Mouse (Mus musculus): ENCODE data around the gene Kctd21. TPM values are rescaled to one million over a fixed set of nuclear protein-coding genes. Genes with fewer than 3 reads are reported as not detected.

Gene Kctd21
- polyA plus RNA-seq, 1 experiment: 3.0 TPM

GRCm38 (mm10) chr7:97306813-97307212, 25.3 kb upstream of the Kctd21 start:
- TF ChIP-seq EP300 (IDR thresholded peaks at IDR 0.05; ENCODE audit: insufficient read depth, low read depth, low read length) (no peak), POLR2A (IDR thresholded peaks at IDR 0.05; ENCODE audit: insufficient read depth, low read length) (no peak), CTCF (IDR thresholded peaks at IDR 0.05; ENCODE audit: low read depth, low read length) (no peak)
- no peaks in the 10 kb centered on the region for H3K36me3 ChIP-seq (ENCODE audit: control insufficient read depth, insufficient read depth, low read length, poor library complexity, severe bottlenecking)
- no peak overlapping the region for H3K27ac ChIP-seq (ENCODE audit: insufficient read depth, low read length)
- no peaks in the 10 kb centered on the region for H3K4me1 ChIP-seq (ENCODE audit: control insufficient read depth, insufficient read depth, low read length)
- no peak overlapping the region for H3K4me3 ChIP-seq (ENCODE audit: low read depth, low read length)
- H3K9me3 ChIP-seq (replicated peaks; ENCODE audit: control insufficient read depth, insufficient read depth, low read length, poor library complexity, severe bottlenecking): no peaks in the 10 kb centered on the region
- H3K27me3 ChIP-seq (ENCODE audit: control insufficient read depth, insufficient read depth, low read length, poor library complexity, severe bottlenecking): no peaks in the 10 kb centered on the region
- H3K9ac ChIP-seq (ENCODE audit: low read depth, poor library complexity, severe bottlenecking): no peak overlapping the region

- H3K27me3 ChIP-seq (ENCODE audit: control insufficient read depth, insufficient read depth, low read length, poor library complexity, severe bottlenecking): no peaks in the 10 kb centered on the region
- H3K36me3 ChIP-seq (ENCODE audit: control insufficient read depth, insufficient read depth, low read length, poor library complexity, severe bottlenecking): no peaks in the 10 kb centered on the region
Observed at GRCm38 (mm10) chr7:97307546-97307945, 24.6 kb upstream of the Kctd21 start.

GRCm38 (mm10) chr7:97309461-97310340, 22.4 kb upstream of the Kctd21 start:
- H3K9me3 ChIP-seq (replicated peaks; ENCODE audit: control insufficient read depth, insufficient read depth, low read length, poor library complexity, severe bottlenecking): no peaks in the 10 kb centered on the region
- H3K36me3 ChIP-seq (ENCODE audit: control insufficient read depth, insufficient read depth, low read length, poor library complexity, severe bottlenecking): no peaks in the 10 kb centered on the region
- TF ChIP-seq POLR2A (IDR thresholded peaks at IDR 0.05; ENCODE audit: insufficient read depth, low read length) (no peak), CTCF (IDR thresholded peaks at IDR 0.05; ENCODE audit: low read depth, low read length) (no peak), EP300 (IDR thresholded peaks at IDR 0.05; ENCODE audit: insufficient read depth, low read depth, low read length) (no peak)

More at GRCm38 (mm10) chr7:97307546-97307945, 24.6 kb upstream of the Kctd21 start:
- Histone ChIP-seq H3K4me3 (ENCODE audit: low read depth, low read length) (no peak overlapping the region), H3K9me3 (replicated peaks; ENCODE audit: control insufficient read depth, insufficient read depth, low read length, poor library complexity, severe bottlenecking) (no peaks in the 10 kb centered on the region), H3K27ac (ENCODE audit: insufficient read depth, low read length) (no peak overlapping the region), H3K9ac (ENCODE audit: low read depth, poor library complexity, severe bottlenecking) (no peak overlapping the region), H3K4me1 (ENCODE audit: control insufficient read depth, insufficient read depth, low read length) (no peaks in the 10 kb centered on the region)
- no peak for TF ChIP-seq EP300 (IDR thresholded peaks at IDR 0.05; ENCODE audit: insufficient read depth, low read depth, low read length)
- TF ChIP-seq POLR2A (IDR thresholded peaks at IDR 0.05; ENCODE audit: insufficient read depth, low read length): no peak
- TF ChIP-seq CTCF (IDR thresholded peaks at IDR 0.05; ENCODE audit: low read depth, low read length): no peak

DNA sequence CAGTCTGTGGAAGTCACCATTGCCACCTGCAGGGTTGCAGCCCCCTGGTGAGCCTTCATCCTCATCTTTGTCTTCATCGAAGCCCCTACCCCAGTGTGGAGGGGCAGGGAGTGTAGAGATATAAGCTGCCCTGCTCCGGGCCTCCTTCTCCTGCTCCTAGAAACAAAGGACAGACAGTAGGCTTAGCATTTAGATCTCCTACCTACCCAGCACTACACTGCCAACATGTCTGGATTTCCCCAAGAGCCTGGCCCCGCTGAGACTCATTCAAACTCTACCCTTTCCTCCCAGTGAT, 21.8 kb upstream of the Kctd21 start:
- TF ChIP-seq EP300 (IDR thresholded peaks at IDR 0.05; ENCODE audit: insufficient read depth, low read depth, low read length) (no peak), POLR2A (IDR thresholded peaks at IDR 0.05; ENCODE audit: insufficient read depth, low read length) (no peak), CTCF (IDR thresholded peaks at IDR 0.05; ENCODE audit: low read depth, low read length) (no peak)
- Histone ChIP-seq H3K4me1 (ENCODE audit: control insufficient read depth, insufficient read depth, low read length) (no peaks in the 10 kb centered on the region), H3K27ac (ENCODE audit: insufficient read depth, low read length) (no peak overlapping the region), H3K27me3 (ENCODE audit: control insufficient read depth, insufficient read depth, low read length, poor library complexity, severe bottlenecking) (no peaks in the 10 kb centered on the region), H3K9me3 (replicated peaks; ENCODE audit: control insufficient read depth, insufficient read depth, low read length, poor library complexity, severe bottlenecking) (no peaks in the 10 kb centered on the region), H3K9ac (ENCODE audit: low read depth, poor library complexity, severe bottlenecking) (no peak overlapping the region), H3K36me3 (ENCODE audit: control insufficient read depth, insufficient read depth, low read length, poor library complexity, severe bottlenecking) (no peaks in the 10 kb centered on the region), H3K4me3 (ENCODE audit: low read depth, low read length) (no peak overlapping the region)

More at GRCm38 (mm10) chr7:97309461-97310340, 22.4 kb upstream of the Kctd21 start:
- Histone ChIP-seq H3K27ac (ENCODE audit: insufficient read depth, low read length) (no peak overlapping the region), H3K9ac (ENCODE audit: low read depth, poor library complexity, severe bottlenecking) (no peak overlapping the region), H3K4me3 (ENCODE audit: low read depth, low read length) (no peak overlapping the region), H3K27me3 (ENCODE audit: control insufficient read depth, insufficient read depth, low read length, poor library complexity, severe bottlenecking) (no peaks in the 10 kb centered on the region), H3K4me1 (ENCODE audit: control insufficient read depth, insufficient read depth, low read length) (no peaks in the 10 kb centered on the region)

DNA sequence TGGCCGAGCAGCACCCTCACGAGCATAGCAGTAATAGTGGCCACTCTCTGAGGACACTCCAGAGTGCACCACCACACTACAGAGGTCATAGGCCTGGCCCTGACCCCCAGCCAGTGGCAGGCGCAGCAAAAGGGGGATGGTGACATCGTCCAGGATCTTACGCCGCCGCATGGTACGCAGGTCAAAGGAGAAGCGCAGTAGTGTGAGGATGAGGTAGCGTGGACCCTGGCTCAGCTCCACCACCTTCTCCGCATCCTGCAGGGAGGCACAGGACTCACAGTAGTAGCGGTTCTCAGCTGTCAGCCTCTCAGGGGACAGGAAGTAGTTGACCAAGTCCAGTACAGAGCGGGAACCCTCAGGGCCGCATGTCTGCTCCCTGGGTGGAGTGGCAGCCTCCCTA, 20.5 kb upstream of the Kctd21 start:
- Histone ChIP-seq H3K9me3 (replicated peaks; ENCODE audit: control insufficient read depth, insufficient read depth, low read length, poor library complexity, severe bottlenecking) (no peaks in the 10 kb centered on the region), H3K4me1 (ENCODE audit: control insufficient read depth, insufficient read depth, low read length) (no peaks in the 10 kb centered on the region), H3K9ac (ENCODE audit: low read depth, poor library complexity, severe bottlenecking) (no peak overlapping the region), H3K4me3 (ENCODE audit: low read depth, low read length) (no peak overlapping the region), H3K36me3 (ENCODE audit: control insufficient read depth, insufficient read depth, low read length, poor library complexity, severe bottlenecking) (no peaks in the 10 kb centered on the region), H3K27ac (ENCODE audit: insufficient read depth, low read length) (no peak overlapping the region), H3K27me3 (ENCODE audit: control insufficient read depth, insufficient read depth, low read length, poor library complexity, severe bottlenecking) (no peaks in the 10 kb centered on the region)
- TF ChIP-seq CTCF (IDR thresholded peaks at IDR 0.05; ENCODE audit: low read depth, low read length): no peak
- no peak for TF ChIP-seq POLR2A (IDR thresholded peaks at IDR 0.05; ENCODE audit: insufficient read depth, low read length)
- no peak for TF ChIP-seq EP300 (IDR thresholded peaks at IDR 0.05; ENCODE audit: insufficient read depth, low read depth, low read length)

GRCm38 (mm10) chr7:97312196-97312595, 19.9 kb upstream of the Kctd21 start:
- Histone ChIP-seq H3K27me3 (ENCODE audit: control insufficient read depth, insufficient read depth, low read length, poor library complexity, severe bottlenecking) (no peaks in the 10 kb centered on the region), H3K4me1 (ENCODE audit: control insufficient read depth, insufficient read depth, low read length) (no peaks in the 10 kb centered on the region), H3K9me3 (replicated peaks; ENCODE audit: control insufficient read depth, insufficient read depth, low read length, poor library complexity, severe bottlenecking) (no peaks in the 10 kb centered on the region), H3K36me3 (ENCODE audit: control insufficient read depth, insufficient read depth, low read length, poor library complexity, severe bottlenecking) (no peaks in the 10 kb centered on the region), H3K9ac (ENCODE audit: low read depth, poor library complexity, severe bottlenecking) (no peak overlapping the region), H3K27ac (ENCODE audit: insufficient read depth, low read length) (no peak overlapping the region), H3K4me3 (ENCODE audit: low read depth, low read length) (no peak overlapping the region)
- TF ChIP-seq POLR2A (IDR thresholded peaks at IDR 0.05; ENCODE audit: insufficient read depth, low read length): no peak
